Mouse (Mus musculus) embryo, embryonic 10 days (tissue): ENCODE measurements around the gene Tgfb1.
"Not testable (repeated sequence)": the region's sequence is repeated elsewhere in the genome, so short reads cannot be mapped to it uniquely, and the experiment has no call there.

Experiments
- DNase-seq: peaks from one replicate; pipeline ENCODE4 v3.0.0-alpha.2; 2015; ENCODE audit warnings: low spot score

Tgfb1 gene

DNA sequence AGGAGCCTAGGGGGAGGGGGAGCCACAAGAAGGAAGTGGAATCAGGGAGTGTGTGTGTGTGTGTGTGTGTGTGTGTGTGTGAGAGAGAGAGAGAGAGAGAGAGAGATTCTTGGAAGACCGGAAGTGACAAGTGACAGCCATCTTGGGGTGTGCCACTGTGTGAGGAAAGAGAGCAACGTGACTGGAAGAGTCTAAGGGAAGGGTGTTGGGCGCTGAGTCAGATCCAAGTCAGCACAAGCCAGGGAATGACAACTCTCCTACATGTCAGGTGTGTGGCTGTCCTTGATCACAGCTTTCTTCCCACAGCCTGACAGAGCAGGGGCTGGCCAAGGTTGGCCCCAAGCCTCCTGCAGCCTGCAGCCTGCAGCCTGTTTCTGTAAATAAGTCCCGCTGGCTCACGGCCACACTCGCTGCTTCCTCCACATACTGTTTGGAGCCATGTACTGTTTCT lies 19.0 kb downstream of the Tgfb1 start:
- DNase-seq, result no peak

DNA sequence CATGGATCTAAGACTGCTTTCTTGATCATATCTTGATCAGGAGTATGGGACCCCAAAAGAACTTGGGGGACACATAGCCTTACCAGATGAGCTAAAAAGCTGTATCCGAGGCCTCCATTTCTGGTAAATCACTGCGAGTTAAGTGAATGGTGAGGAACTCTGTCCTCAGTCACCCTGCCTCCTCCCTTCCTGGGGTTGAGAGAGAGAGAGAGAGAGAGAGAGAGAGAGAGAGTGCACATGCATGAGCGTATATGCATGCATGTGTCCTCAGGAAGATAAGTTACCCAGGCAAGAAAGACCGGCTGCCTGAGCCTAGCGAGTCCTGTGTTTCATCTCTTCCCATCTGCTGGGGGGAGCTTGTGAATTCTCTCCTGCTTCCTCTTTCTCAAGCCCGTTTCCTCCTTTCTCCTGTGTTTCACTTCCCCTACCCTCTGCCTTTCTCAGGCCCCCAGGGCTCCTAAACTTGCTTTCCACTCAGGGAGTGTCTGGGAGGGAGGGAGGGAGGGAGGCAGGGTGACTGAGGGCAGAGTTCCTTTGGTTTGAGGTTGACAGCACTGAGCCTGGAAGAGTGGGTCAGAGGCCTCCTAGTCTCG lies 19.9 kb downstream of the Tgfb1 start:
- no peak for DNase-seq

DNA sequence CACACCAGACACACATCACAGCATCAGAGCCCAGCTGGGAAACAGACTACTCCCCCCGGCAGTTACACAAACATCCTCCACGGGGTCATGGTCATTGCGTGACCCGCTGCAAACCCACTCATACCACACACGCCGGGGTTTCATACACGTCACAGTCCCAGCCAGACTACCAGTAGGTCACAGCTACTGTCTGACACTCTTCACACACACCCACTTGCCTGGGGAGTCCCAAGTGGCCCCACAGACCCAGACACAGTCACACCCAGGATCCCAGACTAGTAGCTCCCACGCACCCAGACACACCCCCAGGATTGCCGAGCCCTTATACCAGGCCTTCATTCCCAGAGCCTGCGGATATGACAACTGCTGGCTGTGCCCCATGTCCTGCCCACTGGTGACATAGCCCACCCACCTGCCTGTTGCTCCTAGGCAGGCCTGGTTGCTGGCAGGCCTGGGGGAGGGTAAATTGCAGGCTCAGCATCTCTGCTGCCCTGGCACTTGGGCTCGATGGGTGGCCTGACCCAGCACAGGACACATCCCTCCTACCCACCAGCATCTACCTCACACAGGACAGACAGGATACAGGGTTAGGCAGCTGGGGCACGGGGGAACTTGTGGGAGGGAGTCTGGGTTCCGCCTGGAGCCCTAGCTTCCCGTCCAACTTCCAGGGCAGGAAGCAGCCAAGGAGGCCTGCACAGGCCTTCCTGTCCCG lies 20.9 kb downstream of the Tgfb1 start:
- no peak for DNase-seq

DNA sequence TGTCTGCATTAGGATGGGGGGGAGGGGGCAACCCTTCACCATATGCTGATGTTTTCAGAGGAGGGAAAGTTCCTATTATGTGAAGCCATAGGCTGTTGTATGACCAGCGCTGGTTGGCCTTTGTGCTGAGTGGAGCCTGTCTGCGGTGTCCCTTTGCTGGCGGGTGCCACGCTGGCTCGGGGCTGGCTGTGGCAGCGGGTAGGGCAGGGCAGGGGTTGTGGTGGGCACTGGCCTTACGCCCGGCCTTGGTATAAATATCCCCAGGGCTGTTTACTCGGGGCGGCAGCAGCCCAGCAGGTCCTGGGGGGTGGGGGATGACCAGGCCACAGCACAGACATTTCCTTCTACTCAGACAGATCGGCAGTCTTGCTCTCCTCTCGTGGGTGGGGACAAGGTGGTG lies 23.2 kb downstream of the Tgfb1 start:
- DNase-seq, result no peak

DNA sequence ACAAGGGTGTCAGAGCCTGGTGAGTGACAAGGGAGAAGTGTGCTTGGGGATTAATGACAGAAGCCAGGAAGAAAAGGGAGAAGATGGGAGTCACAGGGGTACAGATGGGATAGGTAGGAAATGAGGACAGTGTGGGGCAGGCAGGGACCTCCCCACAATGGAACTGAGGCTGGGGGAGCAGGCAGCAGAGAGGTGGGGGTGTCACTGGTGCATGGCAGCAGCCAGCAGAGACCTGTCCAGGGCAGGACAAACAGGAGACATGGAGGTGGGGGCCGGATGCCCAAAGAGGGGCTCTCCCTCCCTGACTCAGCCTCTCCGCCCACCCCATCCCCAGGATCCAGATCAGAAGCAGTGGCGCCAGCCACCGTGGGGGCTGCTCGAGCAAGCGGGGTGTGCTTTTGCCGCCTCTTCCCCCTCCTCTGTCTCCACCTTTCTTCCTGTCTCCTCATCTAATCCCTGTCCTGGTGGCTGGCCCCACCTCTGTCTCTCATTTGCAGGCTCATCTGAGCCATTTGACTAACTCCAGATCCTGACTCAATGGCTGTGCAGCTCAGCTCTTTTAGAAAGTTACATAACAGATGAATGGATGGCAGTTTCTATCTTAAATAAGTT lies 23.8 kb downstream of the Tgfb1 start:
- DNase-seq, result no peak

DNA sequence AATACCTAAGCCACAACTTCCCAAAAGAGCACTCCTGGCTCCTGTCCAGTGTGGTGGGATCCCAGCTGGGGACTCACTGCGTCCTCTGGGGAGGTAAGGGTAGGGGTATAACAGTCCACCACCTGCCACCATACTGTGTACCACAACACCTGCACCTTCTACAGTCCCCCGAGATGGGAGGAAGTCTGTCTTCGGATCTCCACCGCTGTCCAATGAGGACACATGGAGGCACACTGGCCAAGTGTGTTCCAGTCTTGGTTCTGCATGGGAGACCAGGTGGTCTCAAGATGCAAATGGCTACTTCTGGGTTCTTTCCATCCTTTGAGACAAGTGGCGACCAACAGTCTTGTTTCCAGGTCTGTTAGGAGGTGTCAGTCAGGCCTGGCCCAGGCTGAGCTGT lies 24.4 kb downstream of the Tgfb1 start:
- no peak for DNase-seq

DNA sequence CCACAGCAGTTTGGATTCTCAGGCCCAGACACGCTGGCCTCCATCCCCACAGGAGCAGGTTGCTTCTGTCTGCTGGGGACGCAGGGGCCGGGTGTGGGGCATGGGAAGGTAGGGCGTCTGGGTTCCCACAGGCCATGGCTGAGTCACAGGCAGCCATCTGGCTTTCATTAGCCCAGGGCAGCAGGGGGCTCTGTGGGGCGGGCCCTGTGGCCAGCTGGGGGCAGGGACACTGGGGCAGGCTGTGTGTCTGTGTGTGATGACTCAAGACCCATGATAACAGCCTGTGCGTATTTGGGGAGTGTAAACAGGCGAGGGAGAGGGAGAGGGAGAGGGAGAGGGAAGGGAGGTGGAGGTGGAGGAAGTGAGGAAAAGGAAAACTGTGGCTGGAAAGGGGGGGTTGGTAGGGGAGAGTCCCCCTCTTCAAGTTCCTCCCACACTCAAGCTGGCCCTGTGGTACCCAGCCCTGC lies 25.0 kb downstream of the Tgfb1 start:
- peak; percentile 79 for DNase-seq

DNA sequence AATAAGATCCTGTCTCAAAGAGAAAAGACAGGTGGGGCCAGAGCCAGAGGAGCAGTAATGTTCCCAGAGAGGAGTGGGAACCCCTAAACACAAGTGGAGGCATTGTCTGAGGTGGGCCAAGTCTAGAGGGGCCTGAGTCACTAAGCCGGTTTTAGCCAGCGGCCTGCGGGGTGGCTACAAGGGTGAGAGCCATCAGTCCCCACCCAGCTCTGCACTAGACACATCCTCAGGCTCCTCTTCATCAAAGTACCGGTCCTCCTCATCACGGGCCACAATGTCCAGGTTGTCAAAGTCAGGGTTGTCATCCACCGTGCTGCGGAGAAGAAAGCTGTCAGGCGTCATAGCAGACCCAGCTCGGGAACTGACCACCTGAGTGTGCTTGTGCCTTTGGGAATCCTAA lies 26.0 kb downstream of the Tgfb1 start:
- DNase-seq, result no peak

DNA sequence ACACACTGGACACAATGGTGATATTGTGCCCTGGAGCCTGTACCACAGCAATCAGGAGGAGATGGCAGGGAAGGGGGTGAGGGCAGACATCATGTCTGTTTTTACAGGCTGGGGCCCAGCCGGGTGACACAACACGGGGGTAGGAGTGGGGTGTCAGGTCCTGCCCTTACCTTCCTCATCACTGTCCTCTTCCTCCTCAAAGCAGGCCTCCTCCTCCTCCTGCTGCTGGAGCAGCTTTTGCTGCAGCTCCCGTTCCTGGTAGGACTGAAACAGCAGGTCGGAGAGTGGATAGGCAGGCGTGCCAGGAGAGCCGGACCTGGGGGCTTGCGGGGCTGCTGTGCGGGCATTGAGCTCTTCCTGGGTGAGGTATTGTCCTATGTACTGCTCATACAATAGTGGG lies 27.8 kb downstream of the Tgfb1 start:
- no peak for DNase-seq

DNA sequence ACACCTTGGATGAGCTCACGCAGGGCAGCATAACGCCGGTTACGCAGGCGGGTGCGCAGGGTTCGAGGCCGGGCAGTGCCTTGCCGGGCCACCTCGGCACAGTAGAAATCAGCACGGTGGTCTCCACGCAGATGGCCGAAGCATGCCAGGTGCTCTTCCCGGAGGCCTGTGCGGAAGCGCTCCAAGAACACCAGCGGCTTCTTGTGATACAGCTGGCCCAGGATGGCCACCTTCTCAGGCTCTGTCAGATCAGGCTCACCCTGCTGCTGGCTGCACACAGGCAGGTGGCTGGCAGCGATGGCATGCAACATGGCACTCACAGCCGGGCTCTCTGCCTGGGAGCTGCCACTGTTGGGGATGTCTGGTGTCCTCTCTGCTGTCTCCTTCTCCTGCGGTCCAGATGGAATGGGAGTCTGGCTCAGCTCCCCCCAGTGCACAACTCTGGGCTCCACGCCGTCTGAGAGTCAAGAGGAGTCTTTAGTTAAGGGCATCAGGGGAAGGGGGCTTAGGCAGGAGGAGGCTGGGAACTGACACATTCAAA lies 29.0 kb downstream of the Tgfb1 start:
- no peak for DNase-seq

DNA sequence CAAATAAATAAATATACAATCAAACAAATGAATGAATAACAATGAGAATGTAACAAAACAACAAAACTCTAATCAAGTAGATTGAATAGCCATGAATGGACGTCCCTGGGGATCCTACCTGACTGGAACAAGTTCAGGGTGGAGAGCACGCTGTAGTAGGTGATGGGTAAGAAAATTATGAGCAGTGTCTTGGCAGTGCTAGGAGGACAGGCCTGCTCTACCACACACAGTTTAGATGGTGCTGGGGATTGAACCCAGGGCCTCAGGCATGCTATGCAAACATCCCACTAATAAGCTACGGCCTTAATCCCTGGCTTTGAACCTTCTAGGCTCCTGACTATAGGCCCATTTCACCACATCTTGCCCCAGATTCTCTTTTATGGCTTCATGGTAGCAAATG lies 30.7 kb downstream of the Tgfb1 start:
- DNase-seq, result no peak

DNA sequence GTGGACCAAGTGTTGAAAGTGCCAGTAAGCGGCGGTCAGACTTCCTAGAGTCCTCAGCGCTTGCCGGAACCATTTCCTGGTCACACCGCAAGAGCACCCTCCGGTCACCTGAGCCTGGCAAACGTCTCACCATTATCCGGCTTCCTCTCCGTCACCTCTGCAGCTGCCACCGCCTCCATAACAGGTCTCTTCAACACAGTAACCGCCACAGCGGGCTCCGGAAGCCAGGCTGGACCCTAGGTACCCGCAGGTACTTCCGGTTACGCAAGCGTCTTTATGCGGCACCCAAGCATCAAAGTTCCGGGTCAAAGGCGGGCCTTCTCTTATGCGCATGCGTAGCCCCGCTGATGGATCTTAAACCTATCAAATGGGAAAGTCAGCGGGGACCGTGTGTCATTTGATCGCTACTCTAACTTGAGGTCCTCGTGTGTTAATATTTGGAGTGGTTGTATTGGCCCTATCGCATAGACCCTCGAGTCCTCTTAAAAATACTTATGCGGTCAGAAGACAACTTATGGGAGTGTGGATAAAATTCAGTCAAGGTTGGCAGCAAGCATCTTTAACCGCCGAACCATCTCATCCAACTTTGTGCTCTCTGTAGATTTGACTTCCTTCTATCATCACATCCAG lies 32.1 kb downstream of the Tgfb1 start, which contains the start of gene Ccdc97:
Gene Ccdc97 (minus strand): TSS at position 301 of the 630 bp plus-strand sequence.
- DNase-seq, result peak; percentile 95

DNA sequence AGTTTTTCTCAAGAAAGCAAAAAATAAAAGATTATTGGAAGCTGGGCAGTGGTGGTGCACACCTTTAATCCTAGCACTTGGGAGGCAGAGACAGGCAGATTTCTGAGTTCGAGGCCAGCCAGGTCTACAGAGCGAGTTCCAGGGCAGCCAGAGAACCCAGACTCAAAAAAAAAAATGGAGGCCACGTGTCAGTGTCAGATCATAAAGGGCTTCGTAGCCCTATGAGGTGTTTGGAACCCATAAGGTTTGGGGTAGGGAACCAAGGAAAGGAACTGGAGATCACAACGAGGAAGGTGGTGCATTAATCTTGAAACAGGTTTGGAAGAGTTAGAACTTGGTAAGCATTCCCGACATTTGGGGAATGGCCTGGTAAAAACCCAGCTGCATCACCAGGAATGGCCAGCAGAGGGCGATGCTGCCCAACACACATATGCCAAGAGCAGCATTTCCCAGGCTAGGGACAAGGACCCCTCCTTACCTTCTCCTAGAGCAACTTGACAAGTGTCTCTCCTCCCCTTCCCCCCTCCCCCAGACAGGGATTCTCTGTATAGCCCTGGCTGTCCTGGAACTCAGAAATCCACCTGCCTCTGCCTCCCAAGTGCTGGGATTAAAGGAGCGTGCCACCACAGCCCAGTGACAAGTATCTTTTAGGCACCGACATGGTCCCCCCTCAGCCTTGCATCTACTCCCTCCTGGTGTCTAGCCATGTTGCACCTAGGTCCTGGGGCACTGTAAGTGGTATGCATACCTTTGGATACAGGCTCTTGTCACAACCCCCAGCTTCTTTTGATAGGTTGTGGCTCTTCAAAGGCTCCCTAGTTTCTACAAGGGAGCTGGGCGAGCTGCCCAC lies 33.2 kb downstream of the Tgfb1 start:
- peak; percentile 89 for DNase-seq

DNA sequence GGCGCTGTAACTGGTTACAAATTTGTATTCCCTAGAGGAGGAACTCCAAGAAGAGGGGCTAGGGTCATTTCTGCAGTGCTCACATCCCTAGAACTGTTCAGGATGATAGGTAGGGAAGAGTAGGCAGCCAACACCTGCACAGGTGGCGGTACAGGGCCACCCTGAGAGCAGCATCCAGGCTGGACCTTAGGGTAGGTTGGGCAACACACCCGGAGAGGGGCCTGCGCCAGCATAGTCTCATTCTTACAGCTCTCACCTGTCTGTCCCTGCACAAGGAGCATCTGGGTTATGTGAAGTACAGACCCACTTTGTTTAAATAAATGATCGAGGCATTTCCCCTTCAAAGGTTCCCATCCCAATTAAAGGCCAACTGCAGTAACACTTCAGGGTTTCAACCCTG lies 34.0 kb downstream of the Tgfb1 start:
- no peak for DNase-seq

DNA sequence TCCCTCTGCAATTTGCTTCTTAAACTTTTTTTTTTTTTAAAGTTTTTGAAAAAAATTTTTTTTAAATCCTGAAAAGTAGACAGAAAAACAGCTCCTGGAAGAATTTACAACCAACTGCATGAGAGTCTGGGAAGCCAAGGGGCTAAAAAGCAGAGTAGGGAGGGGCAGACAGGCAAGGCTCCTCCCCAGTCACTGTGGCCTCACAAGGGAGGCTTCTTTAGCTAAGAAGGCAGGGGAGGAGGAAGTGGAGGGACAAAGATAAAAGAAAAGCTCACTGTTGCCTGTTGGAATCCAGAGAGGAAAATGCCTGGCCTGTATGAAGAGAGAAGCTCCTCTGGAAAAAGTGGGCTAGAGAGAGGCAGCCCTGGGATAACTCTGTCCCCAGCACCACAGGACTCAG lies 35.0 kb downstream of the Tgfb1 start:
- not testable (repeated sequence) for DNase-seq

DNA sequence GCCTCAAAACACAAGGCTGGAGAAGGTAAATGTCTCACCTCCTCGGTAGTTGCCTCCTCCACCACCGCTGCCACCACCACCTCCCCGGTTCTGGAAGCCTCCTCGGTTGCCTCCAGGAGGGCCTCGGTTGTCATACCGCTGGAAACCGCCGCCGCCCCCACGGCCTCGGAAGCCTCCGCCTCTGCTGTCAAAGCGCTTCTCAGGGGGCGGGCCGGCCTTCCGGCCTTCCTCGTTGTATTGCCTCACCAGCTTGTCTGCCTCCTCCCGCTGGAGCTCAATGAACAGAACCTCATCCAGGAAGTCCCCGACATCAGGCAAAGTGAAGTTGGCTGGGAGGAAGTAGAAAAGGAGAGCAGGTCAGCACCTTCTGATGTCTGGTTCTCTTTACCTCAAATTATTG lies 39.1 kb downstream of the Tgfb1 start:
- DNase-seq, result no peak

DNA sequence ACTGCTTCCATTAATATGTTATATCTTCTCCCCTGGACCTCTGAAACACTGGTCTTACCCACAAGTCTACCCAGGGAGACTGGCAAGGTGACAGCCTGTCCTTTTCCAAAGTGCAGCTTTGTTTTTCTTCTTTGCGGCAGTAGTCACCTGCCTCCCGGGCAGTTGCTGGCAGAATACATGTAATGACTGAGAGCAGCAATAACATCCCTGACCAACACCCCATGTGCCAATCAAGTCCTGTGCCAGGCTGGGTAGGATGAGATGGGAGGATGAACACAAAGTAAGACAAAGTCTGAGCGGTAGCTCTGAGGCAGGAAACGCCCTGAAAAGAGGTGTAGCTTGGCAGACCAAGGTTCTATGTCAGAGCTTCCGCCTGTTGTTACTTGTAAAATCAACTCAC lies 41.0 kb downstream of the Tgfb1 start:
- no peak for DNase-seq

DNA sequence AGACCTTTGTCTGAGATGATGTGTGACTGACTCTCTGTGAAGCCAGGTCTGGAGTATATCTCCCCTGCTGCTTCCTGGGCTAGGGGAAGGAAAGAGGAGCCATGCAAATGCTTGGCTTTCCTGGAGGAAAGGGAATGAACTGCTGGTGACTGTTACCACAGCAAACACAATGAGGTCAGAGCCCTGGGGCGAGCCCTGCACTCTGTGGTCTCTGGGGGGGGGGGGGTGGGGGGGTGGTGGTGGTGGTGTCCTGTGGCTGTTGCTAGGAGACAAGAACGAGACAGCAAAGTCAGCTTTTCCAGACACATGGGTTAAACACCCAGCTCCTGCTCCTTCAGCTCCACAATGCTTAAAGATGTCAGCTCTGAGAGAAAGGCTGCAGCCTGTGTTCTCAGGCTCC lies 42.6 kb downstream of the Tgfb1 start:
- no peak for DNase-seq

DNA sequence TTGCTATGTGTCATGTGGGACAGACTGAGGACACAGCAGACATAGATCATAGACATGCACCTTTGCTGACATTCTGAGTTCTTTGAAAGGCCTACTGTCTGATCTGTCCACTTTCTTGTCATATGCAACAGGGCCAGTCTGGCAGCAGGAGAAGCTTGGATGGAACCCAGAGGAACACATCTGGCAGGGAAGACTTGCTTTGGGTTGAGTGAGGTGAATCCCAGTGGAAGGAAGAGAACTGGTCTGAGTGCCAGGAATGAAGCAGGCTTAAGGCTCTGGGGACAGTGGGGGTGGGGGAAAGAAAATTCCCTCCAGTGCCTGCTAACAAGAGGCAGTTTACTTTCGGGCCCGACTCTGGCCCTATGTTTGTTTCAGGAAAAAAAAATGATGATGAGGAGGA lies 43.1 kb downstream of the Tgfb1 start:
- DNase-seq, result no peak

DNA sequence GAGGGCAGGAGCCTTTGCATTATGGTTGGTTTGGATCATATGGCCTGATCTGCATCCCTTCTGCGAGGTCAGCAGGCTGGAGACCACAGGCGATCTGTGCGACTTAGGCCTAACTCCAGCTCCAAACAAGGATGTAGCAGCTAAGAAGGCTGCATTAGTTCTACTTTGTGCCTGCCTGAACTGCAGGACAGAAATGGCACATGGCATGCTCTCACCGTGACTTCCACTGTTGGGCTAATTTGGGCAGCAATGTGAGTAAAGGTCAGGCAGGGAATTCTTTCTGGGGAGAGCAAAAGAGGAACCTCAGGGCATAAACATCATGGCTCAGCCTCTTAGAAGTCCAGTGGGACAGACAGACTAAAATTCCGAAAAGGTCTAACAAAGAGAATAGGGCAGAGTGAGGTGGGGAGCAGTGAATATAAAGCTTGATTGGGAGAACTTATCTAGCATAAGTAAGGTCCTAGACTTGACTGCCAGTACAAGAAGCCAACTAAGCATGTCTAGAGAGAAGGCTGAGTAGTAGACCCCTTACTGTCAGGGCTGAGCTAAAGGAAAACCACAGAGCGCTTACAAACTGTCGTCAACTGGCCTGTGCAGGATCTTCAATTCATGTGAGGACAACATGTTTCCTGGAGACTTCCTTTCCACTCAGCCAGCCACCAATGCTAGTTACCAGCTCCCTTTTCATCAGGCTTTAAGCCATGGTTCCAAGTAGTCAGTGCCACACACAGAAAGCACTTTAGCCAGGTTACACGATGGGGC lies 44.7 kb downstream of the Tgfb1 start:
- DNase-seq, result no peak

DNA sequence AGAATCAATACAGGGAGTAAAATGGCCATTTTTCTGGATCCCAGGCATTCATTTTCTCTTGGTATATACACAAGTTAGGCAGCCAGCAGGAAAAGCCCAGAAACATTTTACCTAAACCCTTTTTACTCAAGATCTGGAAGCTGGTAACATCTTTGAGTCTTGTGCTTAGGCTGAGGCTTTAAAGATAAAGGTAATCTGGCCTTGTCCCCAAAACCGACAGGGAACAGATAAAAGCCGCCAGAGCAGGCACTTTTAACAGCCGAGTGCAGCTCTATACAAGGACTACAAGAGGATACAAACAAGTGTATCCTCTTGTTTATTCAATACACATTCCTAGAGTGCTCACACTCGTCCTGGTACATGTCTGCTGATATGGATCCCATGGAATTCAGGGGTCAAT lies 48.2 kb downstream of the Tgfb1 start:
- DNase-seq, result no peak
